Mouse (Mus musculus) central nervous system, embryonic 14 days (tissue): ENCODE data around the gene Ctnnbl1. TPM values are rescaled to one million over a fixed set of nuclear protein-coding genes. Genes with fewer than 3 reads are reported as not detected.

Experiments
- polyA plus RNA-seq: library from polyadenylated mRNA; depleted of rRNA; stranded (reverse); fragments of >200 nt; gene quantifications from 2 replicates; pipeline ENCODE4 v1.2.3, GENCODE M21; 2012; rRNA removed

Gene Ctnnbl1
- polyA plus RNA-seq, result 65.8 and 72.1 TPM in 2 replicates

DNA sequence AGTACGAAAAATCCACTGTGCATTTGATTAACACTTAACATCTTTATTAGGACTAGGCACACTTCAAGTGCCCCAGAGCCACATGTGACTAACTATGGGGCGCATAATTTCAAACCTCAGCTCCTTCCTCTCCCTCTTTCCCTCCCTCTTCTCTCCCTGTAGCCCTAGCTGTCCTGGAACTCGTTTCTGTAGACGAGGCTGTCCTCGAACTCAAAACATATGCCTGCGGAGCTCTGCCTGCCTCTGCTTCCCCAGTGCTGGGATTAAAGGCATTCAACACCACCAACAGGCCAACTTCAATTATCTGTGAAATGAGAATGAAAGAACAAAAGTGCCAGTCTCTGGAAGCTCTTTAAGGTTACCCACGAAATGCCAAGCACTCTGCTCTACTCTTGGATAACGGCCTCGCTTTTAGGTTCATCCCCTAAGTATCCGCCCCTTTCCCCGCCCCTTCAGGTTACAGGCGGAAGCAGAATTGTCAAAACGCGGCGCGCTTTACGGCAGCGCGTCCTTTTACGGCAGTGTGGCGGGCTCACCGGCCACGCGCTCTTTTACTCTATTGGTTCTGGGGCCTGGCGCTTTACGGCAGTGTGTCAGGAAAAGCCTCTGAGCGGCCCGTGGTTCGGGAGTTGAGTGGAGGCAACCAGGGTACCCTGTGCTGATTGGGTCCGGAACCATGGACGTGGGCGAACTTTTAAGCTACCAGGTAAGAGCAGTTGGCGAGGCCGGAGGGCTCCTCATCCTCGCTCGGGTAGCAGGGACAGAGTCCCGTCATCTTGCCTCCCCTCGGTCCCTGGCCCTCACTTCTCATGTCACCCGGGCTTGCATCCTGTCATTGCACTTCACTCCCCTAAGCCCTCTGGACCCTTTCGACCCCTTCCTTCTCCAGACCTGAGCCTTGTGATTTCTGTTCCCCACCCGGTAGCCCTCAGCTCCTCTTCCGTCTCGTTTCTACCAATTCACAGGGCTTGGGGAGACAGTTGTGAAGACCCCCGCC is at the start of gene Ctnnbl1:
TSS of gene Ctnnbl1 (plus strand) at position 548 of the 997 bp plus-strand sequence.

DNA sequence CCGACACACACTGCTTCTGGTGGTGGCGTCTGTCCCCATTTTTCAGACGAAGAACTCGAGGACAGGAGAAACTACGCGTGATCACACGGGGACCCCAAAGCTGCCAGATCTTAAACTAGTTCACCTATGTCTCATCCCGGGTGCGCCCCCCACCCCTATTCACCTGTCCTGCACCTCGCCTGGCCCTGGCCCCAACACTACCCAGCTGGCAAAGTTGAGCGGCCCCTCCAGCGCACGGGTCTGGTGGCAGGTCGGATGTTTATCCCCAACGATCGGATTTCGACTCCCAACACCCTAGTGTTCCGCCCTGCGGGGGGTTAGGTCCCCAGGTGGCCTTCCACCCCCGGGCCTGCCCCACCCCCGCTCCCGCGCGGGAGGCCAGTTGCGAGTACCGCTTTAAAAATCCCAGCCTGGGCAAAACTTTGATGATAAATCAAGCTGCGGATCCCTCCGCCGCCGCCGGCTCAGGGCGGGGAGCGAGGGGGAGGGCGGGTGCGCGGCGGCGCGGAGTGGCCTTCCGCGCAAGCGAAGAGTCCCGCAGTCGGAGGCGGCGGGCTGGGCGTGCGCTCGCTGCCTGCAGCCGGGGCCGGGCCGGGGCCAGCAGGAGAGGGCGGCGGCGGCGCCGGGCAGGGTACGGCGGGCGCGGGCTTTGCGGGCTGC is 177.0 kb downstream of the Ctnnbl1 start, which contains the start of gene Vstm2l:
TSS of gene Vstm2l (plus strand) at position 549 of the 660 bp plus-strand sequence.

Other genes starting within 250 kb of the Ctnnbl1 start
- 6,249 and 6,855 TPM in 2 replicates for gene Nnat, start 177.3 kb upstream of the Ctnnbl1 start, polyA plus RNA-seq
- 184 and 190 TPM in 2 replicates for gene Blcap, start 166.1 kb upstream of the Ctnnbl1 start, polyA plus RNA-seq
- gene Vstm2l, start 177.3 kb downstream of the Ctnnbl1 start, polyA plus RNA-seq, result 85.7 and 104 TPM in 2 replicates